Mouse (Mus musculus) kidney, adult 2 months (tissue): ENCODE measurements around the gene Grm6. TPM values are rescaled to one million over a fixed set of nuclear protein-coding genes. Genes with fewer than 3 reads are reported as not detected.

Experiments
- DNase-seq: peaks from one replicate; pipeline ENCODE4 v3.0.0; 2021
- H3K27ac ChIP-seq: fragments of 200-500 bp; 2 replicates; pipeline ENCODE4 v1.5.1; 2012; ENCODE audit warnings: low read depth, low read length, control low read depth, inconsistent platforms; ENCODE audit not compliant: insufficient read depth
- H3K27me3 ChIP-seq: fragments of 200-500 bp; replicated peaks from 2 replicates; pipeline ENCODE4 v1.6.1; 2012; ENCODE audit warnings: mild to moderate bottlenecking, moderate library complexity, low read length, inconsistent platforms; ENCODE audit not compliant: control insufficient read depth, insufficient read depth
- H3K36me3 ChIP-seq: fragments of 200-500 bp; 2 replicates; pipeline ENCODE4 v1.6.1; 2012; ENCODE audit warnings: mild to moderate bottlenecking, moderate library complexity, low read length, inconsistent platforms; ENCODE audit not compliant: control insufficient read depth, insufficient read depth
- H3K4me1 ChIP-seq: fragments of 200-500 bp; 2 replicates; pipeline ENCODE4 v1.6.1; 2011; ENCODE audit warnings: low read length; ENCODE audit not compliant: control insufficient read depth, insufficient read depth
- H3K4me3 ChIP-seq: fragments of 200-500 bp; 2 replicates; pipeline ENCODE4 v1.5.1; 2011; ENCODE audit warnings: mild to moderate bottlenecking, low read depth, low read length, control low read depth; ENCODE audit not compliant: insufficient read depth
- CTCF ChIP-seq: fragments of 200-500 bp; conservative IDR thresholded peaks from 2 replicates; pipeline ENCODE4 v1.5.1; 2011; ENCODE audit warnings: low read depth, mild to moderate bottlenecking, control low read depth, low read length, moderate library complexity, mixed read lengths; ENCODE audit not compliant: insufficient read depth, insufficient read length
- POLR2A ChIP-seq: fragments of 200-500 bp; IDR thresholded peaks from one replicate; pipeline ENCODE4 v1.6.1; 2011; ENCODE audit warnings: low read depth, low read length, control low read depth
- WGBS: fragments of 180-500 bp; shearing (Covaris S2); methylation state at CpG from one replicate; pipeline ENCODE4 v1.1.7; 2018; 5-methylcytosine and 5-hydroxymethylcytosine counted together
- polyA plus RNA-seq: library from polyadenylated mRNA; depleted of rRNA; stranded (reverse); fragments of >200 nt; gene quantifications from 2 replicates; pipeline ENCODE4 v1.2.3, GENCODE M21; 2012; rRNA removed

Gene Grm6
- polyA plus RNA-seq: 0.03 TPM in 1 of 2 replicates, not detected in the other

- no peak for TF ChIP-seq POLR2A
- no peak for TF ChIP-seq CTCF
- no peak for DNase-seq
Observed at GRCm38 (mm10) chr11:50850177-50850735, at the start of gene Grm6. Gene Grm6, plus strand, starts transcription at chr11:50850685.

GRCm38 (mm10) chr11:50814233-50814632 is 36.3 kb upstream of the Grm6 start:
- DNase-seq: no peak
- H3K4me1 ChIP-seq: no peaks in the 10 kb centered on the region
- H3K36me3 ChIP-seq: peaks cover 17% of the 10 kb centered on the region
- no peaks in the 10 kb centered on the region for H3K27me3 ChIP-seq
- over 99% methylated on average over 4 of the region's 4 CpGs for WGBS
- H3K4me3 ChIP-seq: no peak overlapping the region
- TF ChIP-seq CTCF (no peak), POLR2A (no peak)
- no peak overlapping the region for H3K27ac ChIP-seq

More at GRCm38 (mm10) chr11:50850177-50850735, at the start of gene Grm6:
- H3K36me3 ChIP-seq: no peaks in the 10 kb centered on the region
- no peak within 1 kb of the TSS for H3K27ac ChIP-seq
- no peaks in the 10 kb centered on the region; the same call in 1 of the 2 replicates for H3K27me3 ChIP-seq
- WGBS: 2% methylated on average over 11 of the region's 11 CpGs
- H3K4me3 ChIP-seq: no peak within 1 kb of the TSS
- no peaks in the 10 kb centered on the region for H3K4me1 ChIP-seq

- peak; percentile 32 for DNase-seq
- 55% methylated on average over 2 of the region's 2 CpGs for WGBS
- no peaks in the 10 kb centered on the region; the same call in 1 of the 2 replicates for H3K4me1 ChIP-seq
- no peaks in the 10 kb centered on the region for H3K36me3 ChIP-seq
- no peak for TF ChIP-seq POLR2A
- TF ChIP-seq CTCF: no peak
- H3K27ac ChIP-seq: no peak overlapping the region
- no peak overlapping the region for H3K4me3 ChIP-seq
- no peaks in the 10 kb centered on the region for H3K27me3 ChIP-seq
Observed at GRCm38 (mm10) chr11:50826214-50826613, 24.3 kb upstream of the Grm6 start.

GRCm38 (mm10) chr11:50827010-50827953 is 23.2 kb upstream of the Grm6 start, which contains the start of gene Zfp354c:
Gene Zfp354c, minus strand, starts transcription at chr11:50827724.
- TF ChIP-seq POLR2A (no peak), CTCF (no peak)
- Histone ChIP-seq H3K27me3 (no peaks in the 10 kb centered on the region), H3K4me1 (no peaks in the 10 kb centered on the region; the same call in 1 of the 2 replicates), H3K4me3 (peak within 1 kb of the TSS; percentile 86), H3K27ac (peak within 1 kb of the TSS; percentile 13; the same call in 1 of the 2 replicates), H3K36me3 (no peaks in the 10 kb centered on the region)
- peak; percentile 90 for DNase-seq
- WGBS: 2% methylated on average over 45 of the region's 45 CpGs

- WGBS: 88% methylated on average over 4 of the region's 4 CpGs
- H3K4me3 ChIP-seq: no peak overlapping the region
- H3K27ac ChIP-seq: no peak overlapping the region
- H3K36me3 ChIP-seq: peaks cover 1% of the 10 kb centered on the region; the same call in 1 of the 2 replicates
- TF ChIP-seq CTCF (no peak), POLR2A (no peak)
- H3K27me3 ChIP-seq: no peaks in the 10 kb centered on the region
- peaks cover 3% of the 10 kb centered on the region; the same call in 1 of the 2 replicates for H3K4me1 ChIP-seq
- no peak for DNase-seq
Observed at GRCm38 (mm10) chr11:50835727-50836126, 14.8 kb upstream of the Grm6 start.

- WGBS: 12% methylated on average over 22 of the region's 22 CpGs
- peak; percentile 97 for DNase-seq
- Histone ChIP-seq H3K27me3 (no peaks in the 10 kb centered on the region), H3K4me1 (peaks cover 6% of the 10 kb centered on the region; the same call in 1 of the 2 replicates), H3K36me3 (no peaks in the 10 kb centered on the region), H3K27ac (peak within 1 kb of the TSS; percentile 77), H3K4me3 (peak within 1 kb of the TSS; percentile 56)
- TF ChIP-seq CTCF (no peak), POLR2A (peak; percentile 36)
Observed at GRCm38 (mm10) chr11:50841023-50841735, 9.3 kb upstream of the Grm6 start, which contains the start of gene Zfp879. Gene Zfp879, minus strand, starts transcription at chr11:50841552.
